Mouse (Mus musculus) bone marrow, adult 2 months (tissue): ENCODE data around the gene Tmem127.

ENCODE experiments used
- CTCF ChIP-seq: fragments of 200-500 bp; IDR thresholded peaks from 2 replicates; pipeline ENCODE4 v1.5.1; 2011; ENCODE audit warnings: low read length, control low read depth; ENCODE audit not compliant: control insufficient read depth, insufficient read depth
- POLR2A ChIP-seq: fragments of 200-500 bp; IDR thresholded peaks from 2 replicates; pipeline ENCODE4 v1.6.1; 2011; ENCODE audit warnings: low read depth, mild to moderate bottlenecking, control low read depth, low read length, borderline replicate concordance; ENCODE audit not compliant: control insufficient read depth

GRCm38 (mm10) chr2:127267854-127268253 is 20.1 kb downstream of the Tmem127 start:
- TF ChIP-seq POLR2A = no peak
- TF ChIP-seq CTCF = no peak
